Mouse (Mus musculus) E14TG2a.4 (cell line): ENCODE data around the gene Grik2.

ENCODE experiments used
- CTCF ChIP-seq: conservative IDR thresholded peaks from 2 replicates; pipeline ENCODE4 v1.5.1; 2014; ENCODE audit warnings: low read length
- NANOG ChIP-seq: IDR thresholded peaks from 2 replicates; pipeline ENCODE4 v1.6.1; 2014; ENCODE audit warnings: borderline replicate concordance, low read length, mixed read lengths
- POU5F1 ChIP-seq: IDR thresholded peaks from 2 replicates; pipeline ENCODE4 v1.6.1; 2014; ENCODE audit warnings: low read length, borderline replicate concordance

DNA sequence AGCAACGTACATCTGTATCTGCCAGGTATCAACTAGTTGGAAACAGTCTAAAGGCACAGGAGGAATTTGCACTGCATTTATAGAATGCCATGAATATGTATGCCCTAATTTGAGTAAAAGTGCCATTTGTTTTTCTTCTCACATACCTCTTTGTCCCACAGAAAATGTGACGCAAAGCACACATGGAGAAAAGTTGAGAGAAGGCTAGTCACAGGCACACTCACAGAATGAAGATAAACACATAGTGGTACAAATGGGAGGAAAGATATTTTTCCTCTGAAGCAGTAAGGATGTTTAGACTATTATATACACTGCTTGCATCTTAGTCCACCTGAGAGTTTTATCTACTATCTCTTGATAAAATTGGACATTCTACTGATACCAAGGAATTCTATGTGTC is 190.9 kb downstream of the Grik2 start:
- TF ChIP-seq CTCF (no peak), POU5F1 (no peak), NANOG (no peak)
